Mouse (Mus musculus): ENCODE measurements at regions not wholly inside any gene's neighbourhood (a gene's known extent, or its start where the extent isn't known, plus 50 kb on each side); places are given as distances from the start of the nearest gene placed in this dataset.

DNA sequence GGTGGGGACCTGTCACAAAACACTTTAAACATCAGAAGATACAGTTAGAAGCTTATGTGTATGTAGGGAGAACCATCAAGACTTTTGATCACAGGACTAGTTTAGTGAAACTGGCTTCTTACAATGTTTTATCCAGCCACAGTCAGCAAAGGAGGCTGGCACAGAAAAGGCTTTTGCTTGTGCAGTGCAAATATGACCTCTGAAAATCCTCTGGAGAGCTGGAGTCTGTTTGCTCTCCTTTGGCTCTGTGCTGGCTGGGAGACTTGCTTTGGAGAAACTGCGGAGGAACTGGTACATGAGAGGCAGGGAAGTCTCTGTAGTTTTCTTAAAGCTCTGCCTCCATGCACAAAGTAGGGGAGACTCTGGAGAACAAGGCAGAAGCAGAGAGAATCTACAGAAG, 497.2 kb upstream of the Pdzrn3 start:
- no peak for DNase-seq

DNA sequence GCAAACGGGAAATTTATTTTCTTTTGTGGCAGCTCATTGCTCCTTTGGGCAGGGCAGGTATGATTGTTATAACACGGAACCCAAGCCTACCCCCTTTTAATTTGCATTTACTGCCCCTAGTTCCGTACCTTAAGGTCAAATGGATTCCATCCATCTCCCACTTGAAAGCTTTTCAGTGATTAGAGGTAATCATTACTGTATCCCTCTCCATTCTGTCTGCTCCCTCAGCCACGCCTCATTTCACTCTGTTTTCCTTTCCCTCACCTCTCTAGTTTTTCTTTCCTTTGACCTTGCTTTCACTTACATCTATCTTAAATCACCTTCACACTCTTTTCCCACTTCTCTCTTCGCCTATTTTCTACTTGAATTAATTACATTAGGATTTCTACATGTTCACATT, 481.2 kb upstream of the Pdzrn3 start:
- DNase-seq: no peak

GRCm38 (mm10) chr6:101840695-101841094, 463.0 kb upstream of the Pdzrn3 start:
- no peak for DNase-seq

DNA sequence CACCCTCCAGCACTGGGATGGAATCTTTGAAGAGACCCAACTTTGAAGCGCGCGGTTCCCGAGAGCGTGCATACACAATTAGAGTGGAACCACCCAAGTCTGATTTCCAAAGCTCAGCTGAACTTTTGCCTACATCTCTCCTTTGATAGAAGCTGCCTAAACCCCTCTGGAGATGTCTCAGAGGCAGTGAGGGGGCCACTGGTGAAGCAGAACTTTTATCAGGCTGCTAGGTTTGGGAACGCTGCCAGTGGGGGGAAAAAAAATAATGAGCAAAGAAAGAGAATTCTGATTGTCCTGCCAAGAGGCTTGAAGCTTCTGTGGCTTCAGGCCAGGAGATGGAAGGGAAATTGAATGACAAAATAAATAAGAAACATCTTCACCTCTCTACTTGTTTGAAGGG, 459.9 kb upstream of the Pdzrn3 start:
- DNase-seq: no peak

DNA sequence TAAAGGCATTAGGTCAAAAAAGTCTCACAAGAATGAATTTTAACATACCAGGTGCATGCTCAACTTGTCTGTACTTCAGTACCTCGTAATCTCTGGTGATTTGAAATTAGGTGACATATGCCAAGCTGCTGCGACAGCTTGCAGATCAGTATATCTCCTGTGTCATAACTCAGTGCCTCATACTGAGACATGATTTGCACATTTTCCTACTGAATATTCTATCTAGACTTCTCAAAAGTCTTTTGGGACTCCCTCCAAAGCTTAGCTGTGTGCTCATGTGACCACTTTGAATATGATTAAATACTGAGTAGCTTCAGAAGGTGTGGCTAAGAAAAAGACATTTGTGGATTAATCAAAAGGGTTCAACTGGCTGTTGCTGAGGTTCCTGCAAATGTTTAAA, 416.3 kb upstream of the Pdzrn3 start:
- no peak for DNase-seq

- no peak for DNase-seq
Measured at GRCm38 (mm10) chr6:101777864-101778263, 400.2 kb upstream of the Pdzrn3 start.

- no peak for DNase-seq
Measured at GRCm38 (mm10) chr6:101773151-101773550, 395.5 kb upstream of the Pdzrn3 start.

DNA sequence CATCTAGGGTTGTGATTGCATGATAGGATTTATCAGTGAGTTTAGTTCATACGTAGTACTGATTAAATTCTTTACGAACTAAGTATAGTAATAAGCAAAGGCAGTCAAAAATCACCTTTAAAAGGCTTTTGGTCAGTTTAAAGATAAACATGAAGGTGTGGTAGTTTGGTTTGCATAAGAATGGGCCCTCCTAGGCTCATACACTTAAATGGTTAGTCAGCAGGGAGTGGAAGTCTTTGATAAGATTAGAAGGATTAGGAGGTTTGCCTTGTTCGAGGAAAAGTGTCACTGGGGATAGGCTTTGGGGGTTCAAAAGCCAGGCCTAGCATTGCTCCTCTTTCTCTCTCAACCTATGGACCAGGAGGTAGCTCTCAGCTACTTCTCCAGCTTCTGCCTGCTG, 357.4 kb upstream of the Pdzrn3 start:
- DNase-seq: no peak

GRCm38 (mm10) chr6:101720513-101720912, 342.8 kb upstream of the Pdzrn3 start:
- no peak for DNase-seq

DNA sequence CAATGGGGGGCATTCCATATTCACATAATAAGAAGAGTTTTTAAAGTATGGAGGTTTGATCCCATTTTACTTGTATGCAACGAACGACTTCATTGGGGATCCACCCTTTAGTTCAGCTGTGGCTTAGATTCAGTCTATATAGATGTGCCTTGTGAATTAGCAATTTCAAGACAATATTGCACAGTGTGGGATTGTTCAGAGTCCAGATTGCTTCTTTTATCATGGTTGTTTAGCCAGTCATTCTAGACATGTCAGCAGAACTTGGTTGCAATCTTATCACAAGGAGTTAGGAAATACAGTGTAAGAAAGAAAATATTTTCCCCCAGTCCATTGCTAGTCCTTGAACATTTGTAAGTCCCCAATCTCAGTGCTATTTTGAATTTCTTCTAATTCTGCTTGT, 312.0 kb upstream of the Pdzrn3 start:
- no peak for DNase-seq

DNA sequence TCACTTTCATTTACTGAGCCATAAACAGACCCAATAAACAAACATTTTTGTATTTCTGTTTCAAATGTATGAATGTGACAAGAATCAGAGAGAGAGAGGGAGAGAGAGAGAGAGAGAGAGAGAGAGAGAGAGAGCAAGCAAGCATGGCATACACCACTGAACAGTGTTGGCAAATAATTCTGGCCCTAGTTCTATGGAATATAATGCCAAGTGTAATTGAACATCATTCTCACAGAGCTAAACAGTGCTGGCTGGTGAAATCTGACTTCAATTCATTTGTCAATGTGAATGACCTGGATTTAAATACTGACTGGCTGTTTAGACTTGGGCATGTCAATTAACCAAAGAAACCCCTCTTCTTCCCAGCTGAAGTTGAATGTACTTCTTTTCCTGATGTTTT, 308.9 kb upstream of the Pdzrn3 start:
- no peak for DNase-seq

- no peak for DNase-seq
Measured at GRCm38 (mm10) chr6:101685734-101686133, 308.0 kb upstream of the Pdzrn3 start.

DNA sequence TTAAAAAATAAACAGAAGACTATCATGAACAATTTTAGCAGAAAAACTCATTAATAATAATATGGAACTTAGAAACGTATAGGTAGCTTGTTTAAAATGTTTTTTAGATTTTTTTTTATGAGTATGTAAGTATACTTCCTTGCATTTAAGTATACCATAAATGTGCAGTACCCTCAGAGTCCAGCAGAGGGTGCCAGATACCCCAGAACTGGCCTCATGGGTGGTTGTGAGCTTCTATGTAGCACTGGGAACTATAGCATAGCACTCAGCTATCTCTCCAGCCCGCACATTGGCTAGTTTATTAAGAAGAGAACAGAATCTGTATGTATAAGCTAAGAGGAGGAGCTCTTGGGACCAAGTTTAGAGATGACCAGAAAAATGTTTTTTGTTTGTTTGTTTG, 306.7 kb upstream of the Pdzrn3 start:
- DNase-seq: no peak

DNA sequence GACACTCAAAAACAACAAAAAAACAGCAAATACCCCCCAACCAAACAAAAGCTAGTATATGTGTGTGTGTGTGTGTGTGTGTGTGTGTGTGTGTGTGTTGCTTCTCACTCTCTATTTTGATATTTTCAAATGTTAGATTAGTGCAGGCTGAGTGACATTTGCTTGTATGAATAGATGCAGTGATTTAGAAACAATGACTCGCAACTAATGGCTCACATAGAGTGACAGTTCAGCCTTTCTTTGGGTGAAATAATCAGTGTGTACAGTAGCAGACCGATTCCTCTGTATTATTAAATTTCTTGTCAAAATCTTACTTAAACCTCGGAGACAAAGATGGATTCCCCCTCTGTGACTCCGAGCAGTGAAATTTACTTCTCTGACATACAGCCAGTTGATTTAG, 297.1 kb upstream of the Pdzrn3 start:
- no peak for DNase-seq

DNA sequence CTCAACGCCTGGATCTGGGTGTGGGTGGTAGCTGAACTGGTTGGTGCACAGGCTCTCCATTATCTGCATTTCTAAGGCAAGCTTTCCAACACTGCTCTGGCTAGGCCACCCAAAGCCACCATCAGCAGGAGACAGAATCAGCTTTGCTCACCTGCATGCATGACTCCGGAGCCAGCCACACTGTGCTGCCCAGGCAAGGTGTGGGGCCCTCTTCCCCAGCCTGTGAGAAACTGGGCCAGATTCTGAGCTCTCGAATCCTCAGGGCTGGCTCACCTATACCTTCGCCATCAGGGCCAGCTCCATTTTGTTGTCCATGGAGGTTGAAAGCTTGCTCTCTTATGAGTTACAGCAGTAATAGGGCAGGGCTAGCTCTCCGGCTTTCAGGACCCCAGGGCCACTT, 293.1 kb upstream of the Pdzrn3 start:
- DNase-seq: no peak

DNA sequence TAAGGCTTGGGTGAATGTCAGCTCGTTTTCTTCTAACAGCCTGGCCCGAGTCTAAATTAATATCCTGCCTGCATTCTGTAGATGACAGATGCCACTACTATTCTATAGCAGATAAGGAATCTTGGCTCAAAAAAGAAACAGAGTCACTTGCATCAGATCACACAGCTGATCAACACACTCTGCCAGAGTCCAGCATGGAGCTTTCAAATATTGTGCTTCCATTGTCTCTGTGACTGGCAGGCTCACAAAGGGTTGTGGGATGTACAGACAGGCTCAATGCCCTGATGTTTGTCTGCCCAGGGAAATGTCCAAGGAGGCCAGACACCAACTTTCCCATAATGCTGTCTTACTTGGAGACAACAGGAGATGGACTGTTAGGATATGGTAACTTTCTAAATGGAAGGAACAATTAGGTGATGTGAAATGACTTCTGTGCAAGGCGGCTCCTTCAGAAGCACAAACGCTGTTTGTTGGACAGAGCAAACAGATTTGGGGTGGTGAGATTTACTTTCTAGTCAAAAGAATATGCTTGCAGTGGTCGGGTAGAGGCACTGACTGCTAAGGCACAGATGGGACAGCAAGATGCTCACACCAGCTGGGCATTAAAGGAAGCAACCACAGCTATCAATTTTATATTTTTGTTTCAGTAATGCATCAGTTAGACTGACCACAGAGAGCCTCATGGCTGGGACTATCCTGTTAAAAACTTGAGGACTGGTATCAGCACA, 291.6 kb upstream of the Pdzrn3 start:
- no peak for DNase-seq

DNA sequence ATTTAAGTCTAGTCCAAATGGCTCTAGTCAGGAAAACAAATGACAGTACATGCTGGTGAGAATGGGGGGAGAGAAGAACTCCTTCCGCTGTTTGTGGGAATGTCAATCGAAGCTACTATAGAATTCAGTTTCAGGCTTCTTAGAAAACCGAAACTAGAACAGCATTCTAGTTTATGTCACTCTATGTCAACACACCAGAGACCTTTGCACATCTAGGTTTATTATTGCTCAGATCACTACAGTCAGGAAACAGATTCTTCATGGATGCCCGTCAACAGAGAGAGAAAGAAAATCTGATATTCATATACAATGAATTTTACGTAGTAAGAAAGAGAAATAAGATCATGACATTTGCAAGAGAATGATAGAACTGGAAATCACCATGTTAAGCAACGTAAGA, 276.7 kb upstream of the Pdzrn3 start:
- no peak for DNase-seq

DNA sequence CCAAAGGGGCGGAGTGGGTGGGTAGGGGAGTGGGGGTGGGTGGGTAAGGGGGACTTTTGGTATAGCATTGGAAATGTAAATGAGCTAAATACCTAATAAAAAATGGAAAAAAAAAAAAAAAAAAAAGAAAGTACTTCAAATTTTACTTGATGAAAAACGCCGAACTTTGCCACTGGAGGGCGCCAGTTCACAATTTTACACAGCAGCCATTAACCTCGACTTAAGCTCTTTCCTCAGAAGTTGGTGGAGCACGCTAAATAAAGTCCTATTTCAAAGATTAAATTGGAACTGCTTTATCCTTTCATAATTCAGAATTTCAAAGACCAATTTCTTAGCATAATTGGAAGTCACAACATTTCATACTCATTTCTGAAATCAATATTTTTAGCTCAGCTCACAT, 272.7 kb upstream of the Pdzrn3 start:
- DNase-seq: peak; percentile 20

DNA sequence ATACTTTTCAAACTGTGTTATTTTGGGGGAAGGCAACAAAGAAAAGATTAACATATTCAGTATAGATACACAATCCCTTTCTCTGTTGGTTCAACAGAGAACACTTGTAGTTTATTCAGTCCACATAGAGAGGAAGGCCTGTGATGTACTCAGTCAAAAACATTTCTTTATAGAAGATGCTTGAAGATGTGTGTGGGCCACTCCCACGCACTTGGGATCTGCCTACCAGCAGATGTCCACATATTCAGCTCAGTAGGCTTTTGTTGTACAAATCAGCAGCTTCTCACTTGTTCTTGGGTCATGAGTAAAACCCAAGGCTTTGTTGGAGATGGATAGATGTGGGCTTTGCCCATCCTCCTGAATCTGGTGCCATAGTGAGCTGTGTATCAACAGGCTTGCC, 239.6 kb upstream of the Pdzrn3 start:
- no peak for DNase-seq

DNA sequence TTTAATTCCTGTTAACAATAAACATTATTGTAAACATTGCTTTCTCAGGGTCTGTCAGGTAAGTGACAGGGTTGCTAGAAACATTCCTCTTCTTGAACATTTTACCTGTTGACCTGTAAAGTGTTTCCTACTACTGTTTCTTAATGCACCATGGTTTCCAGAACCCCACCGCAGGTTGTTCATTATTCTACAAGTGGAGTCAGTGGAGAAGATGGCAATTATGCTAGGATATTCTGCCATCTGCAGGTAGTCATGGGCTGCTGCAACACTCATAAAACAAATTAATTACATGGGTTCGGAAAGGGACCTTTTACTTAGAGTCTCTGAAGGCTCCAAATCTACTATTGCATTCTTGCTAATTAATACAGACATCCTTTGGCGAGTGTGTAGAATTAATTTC, 239.1 kb upstream of the Pdzrn3 start:
- DNase-seq: no peak

- DNase-seq: no peak
Measured at GRCm38 (mm10) chr6:101609015-101609414, 231.3 kb upstream of the Pdzrn3 start.

DNA sequence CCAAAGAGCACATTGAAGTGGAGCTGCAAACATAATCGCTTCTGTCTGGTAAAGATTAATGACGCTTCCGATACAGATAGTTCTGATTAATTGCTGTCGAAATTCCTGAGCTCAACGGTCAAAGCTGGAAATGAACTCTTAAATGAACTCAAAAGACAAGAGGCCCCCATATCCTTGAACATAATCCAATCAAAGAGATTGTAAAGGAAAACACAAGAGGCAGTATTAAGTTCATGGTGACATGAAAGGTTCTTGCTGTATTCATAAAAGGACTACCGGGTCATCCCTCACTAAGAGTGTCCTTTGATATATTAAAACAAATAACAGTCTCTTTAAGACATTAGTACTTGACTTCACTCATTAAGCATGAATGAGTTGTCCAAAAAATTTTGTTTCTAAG, 225.4 kb upstream of the Pdzrn3 start:
- no peak for DNase-seq

DNA sequence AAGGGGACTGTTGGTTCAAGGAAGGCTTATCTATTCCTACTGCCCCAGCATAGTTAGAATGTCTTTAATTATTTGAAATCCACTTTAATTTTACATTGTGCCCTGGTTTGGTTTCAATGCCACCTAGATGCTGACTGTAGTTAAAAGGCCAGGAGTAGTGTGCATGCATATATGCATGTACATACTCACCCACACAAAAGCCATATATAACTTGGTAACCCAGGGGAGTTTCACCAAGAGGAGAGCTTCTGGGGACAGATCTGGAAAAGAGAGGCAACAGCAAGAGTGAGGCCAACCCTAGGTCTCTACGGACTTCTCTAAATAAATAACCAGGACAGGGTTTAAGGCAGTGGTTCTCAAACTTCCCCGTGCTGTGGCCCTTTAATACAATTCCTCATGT, 219.3 kb upstream of the Pdzrn3 start:
- no peak for DNase-seq

- no peak for DNase-seq
Measured at GRCm38 (mm10) chr6:101593782-101594641, 216.3 kb upstream of the Pdzrn3 start.
